20 mouse cellular contexts compared by ENCODE assay signal in the genomic region with DNA sequence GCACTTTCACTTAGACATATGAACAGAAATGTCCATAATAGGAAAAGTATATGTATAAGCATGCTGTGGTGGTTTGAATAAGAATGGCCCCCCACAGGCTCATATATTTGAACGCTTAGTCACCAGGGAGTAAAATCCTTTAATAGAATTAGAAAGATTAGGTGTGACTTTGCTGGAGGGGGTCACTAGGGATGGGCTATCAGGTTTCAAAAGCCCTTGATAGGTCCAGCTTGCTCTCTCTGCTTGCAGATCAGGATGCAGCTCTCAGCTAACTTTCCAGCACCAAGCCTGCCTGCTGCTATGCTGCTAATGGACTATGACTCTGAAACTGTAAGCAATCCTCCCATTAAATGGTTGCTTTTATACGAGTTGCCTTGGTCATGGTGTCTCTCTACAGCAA.
DNase-seq lines count a peak whose midpoint lies in the region; ATAC-seq and TF ChIP-seq lines count a peak whose summit lies in the region.
"Had no signal": no experiment of that assay in that cellular context is flagged by ENCODE, and none has a peak within 500 bp of the region (broad histone marks: within the 10 kb centered on the region; RNA-seq: fewer than 3 reads in every experiment).

No protein-coding gene starts in this region.

- no peak overlapping the region for H3K4me2 ChIP-seq in heart, embryonic 16.5 days (ENCODE audit: low read depth, low read length)
- H3K4me2 ChIP-seq in heart, embryonic 12.5 days, result no peak overlapping the region
- H3K4me2 ChIP-seq in stomach, postnatal 0 days (replicated peaks; ENCODE audit: low read depth), result no peak overlapping the region
- H3K4me2 ChIP-seq: embryonic facial prominence, embryonic 12.5 days; forebrain, embryonic 15.5 days; hindbrain, embryonic 13.5 days had no signal

- H3K36me3 ChIP-seq in heart, embryonic 16.5 days (ENCODE audit: control insufficient read depth, insufficient read depth), result peaks cover 32% of the 10 kb centered on the region
- peaks cover 58% of the 10 kb centered on the region for H3K36me3 ChIP-seq in heart, embryonic 12.5 days
- peaks cover 10% of the 10 kb centered on the region; the same call in 1 of the 2 replicates for H3K36me3 ChIP-seq in stomach, postnatal 0 days (ENCODE audit: control insufficient read depth, insufficient read depth, low read length)

- WGBS in heart, embryonic 16.5 days, result 45% methylated on average over 2 of the region's 2 CpGs
- 49% methylated on average over 2 of the region's 2 CpGs for WGBS in heart, embryonic 12.5 days
- WGBS in stomach, postnatal 0 days, result 49% methylated on average over 2 of the region's 2 CpGs

- H3K4me1 ChIP-seq in heart, embryonic 16.5 days (ENCODE audit: control insufficient read depth, insufficient read depth, low read length), result peaks cover 13% of the 10 kb centered on the region
- peaks cover 16% of the 10 kb centered on the region for H3K4me1 ChIP-seq in heart, embryonic 12.5 days (replicated peaks)
- no peaks in the 10 kb centered on the region for H3K4me1 ChIP-seq in stomach, postnatal 0 days (replicated peaks; ENCODE audit: control insufficient read depth, insufficient read depth)
- H3K4me1 ChIP-seq: embryonic facial prominence, embryonic 12.5 days; forebrain, embryonic 15.5 days; hindbrain, embryonic 13.5 days had no signal

- peak overlapping the region; percentile 89 for H3K27ac ChIP-seq in heart, embryonic 16.5 days (ENCODE audit: low read length)
- H3K27ac ChIP-seq in heart, embryonic 12.5 days (ENCODE audit: poor library complexity, severe bottlenecking), result no peak overlapping the region
- H3K27ac ChIP-seq in stomach, postnatal 0 days (replicated peaks), result no peak overlapping the region
- H3K27ac ChIP-seq: embryonic facial prominence, embryonic 12.5 days; forebrain, embryonic 15.5 days; hindbrain, embryonic 13.5 days; hindbrain, postnatal 0 days had no signal

- no peak overlapping the region for H3K4me3 ChIP-seq in heart, embryonic 16.5 days (ENCODE audit: low read length)
- H3K4me3 ChIP-seq in heart, embryonic 12.5 days, result no peak overlapping the region
- no peak overlapping the region for H3K4me3 ChIP-seq in stomach, postnatal 0 days (ENCODE audit: low read depth, low read length)
- H3K4me3 ChIP-seq: embryonic facial prominence, embryonic 12.5 days; forebrain, embryonic 15.5 days; hindbrain, embryonic 13.5 days had no signal

- no peak for TF ChIP-seq CTCF in stomach, postnatal 0 days (IDR thresholded peaks at IDR 0.05; ENCODE audit: low read depth)

- peak; percentile 56 for ATAC-seq in heart, embryonic 16.5 days (replicated peaks; ENCODE audit: extremely low read depth, insufficient read depth, low FRiP score)
- no peak for ATAC-seq in heart, embryonic 12.5 days (ENCODE audit: insufficient number of reproducible peaks, low FRiP score)
- ATAC-seq in stomach, postnatal 0 days (ENCODE audit: low FRiP score, low TSS enrichment), result peak; percentile 26; the same call in 1 of the 2 replicates
- ATAC-seq: CD4-positive, CD25-positive, alpha-beta regulatory T cell, adult 4 months; forebrain, embryonic 15.5 days; hindbrain, postnatal 0 days had no signal

- no peaks in the 10 kb centered on the region for H3K9me3 ChIP-seq in heart, embryonic 16.5 days (replicated peaks; ENCODE audit: control insufficient read depth, low read length)
- H3K9me3 ChIP-seq in heart, embryonic 12.5 days (replicated peaks), result no peaks in the 10 kb centered on the region
- H3K9me3 ChIP-seq in stomach, postnatal 0 days (ENCODE audit: control insufficient read depth, low read length), result no peaks in the 10 kb centered on the region
- H3K9me3 ChIP-seq: embryonic facial prominence, embryonic 12.5 days; forebrain, embryonic 15.5 days; G1E; hindbrain, embryonic 13.5 days had no signal

- DNase-seq in heart, adult 11 months, result peak; percentile 49
- no peak for DNase-seq in heart, postnatal 25 days (ENCODE audit: low spot score)
- DNase-seq in R1 (ENCODE audit: low read depth, low spot score) (peak; percentile 9), adipocyte (ENCODE audit: low spot score) (no peak)
- DNase-seq in stomach, postnatal 0 days (ENCODE audit: low spot score), result no peak
- DNase-seq: adrenal gland, adult 8-10 months; adrenal gland, postnatal 36 days; B cell, adult 2 months; cerebellum, adult 8-10 months; cerebellum, postnatal 14 days; gastrocnemius, postnatal 36 days; kidney, adult 11 months had no signal

- intact Hi-C loops in heart, postnatal 25 days (cut with DNase I), result no loop called here

- H3K27me3 ChIP-seq in heart, embryonic 16.5 days (ENCODE audit: control insufficient read depth, insufficient read depth, low read length), result no peaks in the 10 kb centered on the region
- no peaks in the 10 kb centered on the region for H3K27me3 ChIP-seq in heart, embryonic 12.5 days (replicated peaks)
- no peaks in the 10 kb centered on the region for H3K27me3 ChIP-seq in stomach, postnatal 0 days (ENCODE audit: control insufficient read depth, insufficient read depth, low read length)
- H3K27me3 ChIP-seq: embryonic facial prominence, embryonic 12.5 days; forebrain, embryonic 15.5 days; hindbrain, embryonic 13.5 days had no signal

- H3K9ac ChIP-seq in heart, embryonic 16.5 days (ENCODE audit: low read length), result no peak overlapping the region
- no peak overlapping the region for H3K9ac ChIP-seq in heart, embryonic 12.5 days
- H3K9ac ChIP-seq in stomach, postnatal 0 days (ENCODE audit: low read length), result no peak overlapping the region
- H3K9ac ChIP-seq: embryonic facial prominence, embryonic 12.5 days; forebrain, embryonic 15.5 days; hindbrain, embryonic 13.5 days had no signal

- TF ChIP-seq EP300 in stomach, postnatal 0 days (optimal IDR thresholded peaks at IDR 0.05), result peak; percentile 67

Comparison
In these comparisons a context has a peak if more than half of its experiments do, and no peak if none do; other contexts are left out.
1. DNase-seq: peak in heart, adult 11 months (single experiment) and R1 (single experiment); none in heart, postnatal 25 days (single experiment), stomach, postnatal 0 days (single experiment) and adipocyte (single experiment).